Mouse (Mus musculus): Measurements from ENCODE around the gene Srl.
"Not testable (repeated sequence)": the region's sequence is repeated elsewhere in the genome, so short reads cannot be mapped to it uniquely, and the experiment has no call there.

Srl gene

DNA sequence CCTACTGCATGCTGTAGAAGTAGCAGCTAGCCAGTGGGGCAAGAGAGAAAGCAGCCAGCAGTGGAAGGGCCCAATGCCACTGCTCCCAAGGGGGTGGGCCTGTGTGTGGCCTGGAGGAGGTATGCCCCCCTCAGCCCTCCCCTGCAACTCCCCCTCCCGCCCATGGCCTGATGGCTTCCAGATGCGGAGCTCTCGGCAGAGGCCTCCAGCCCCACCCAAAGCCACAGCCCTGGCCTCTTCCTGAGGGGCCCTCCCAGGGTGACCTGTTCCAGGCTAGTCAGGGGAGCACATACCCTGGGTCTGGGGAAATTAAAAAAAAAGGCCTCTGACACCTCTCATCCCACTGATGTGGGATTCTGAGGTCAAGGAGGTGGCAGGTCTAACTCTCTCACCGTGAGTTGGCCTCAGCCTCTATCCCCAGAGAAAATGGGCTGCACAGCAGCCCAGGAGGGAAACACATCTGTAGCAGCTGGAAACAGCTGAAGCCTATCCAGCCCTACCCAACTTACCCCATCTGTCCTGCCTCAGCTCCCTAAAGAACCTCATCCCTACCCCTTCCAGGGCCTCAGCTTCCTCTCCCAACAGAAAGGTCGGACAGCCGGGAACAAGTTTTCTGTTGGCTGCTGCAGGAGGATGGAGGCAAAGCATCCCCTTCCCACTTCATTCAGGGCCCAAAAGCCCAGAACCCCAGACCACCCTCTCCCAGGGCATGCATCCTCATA is 11.4 kb upstream of the Srl start:
- no peak for DNase-seq (ENCODE audit: low read depth, low spot score)

- no peak for DNase-seq (ENCODE audit: low read depth, low spot score)
Measured at GRCm38 (mm10) chr16:4551885-4552284, 10.3 kb upstream of the Srl start.

- DNase-seq (ENCODE audit: low read depth, low spot score): no peak
Measured at GRCm38 (mm10) chr16:4551056-4551455, 9.4 kb upstream of the Srl start.

DNA sequence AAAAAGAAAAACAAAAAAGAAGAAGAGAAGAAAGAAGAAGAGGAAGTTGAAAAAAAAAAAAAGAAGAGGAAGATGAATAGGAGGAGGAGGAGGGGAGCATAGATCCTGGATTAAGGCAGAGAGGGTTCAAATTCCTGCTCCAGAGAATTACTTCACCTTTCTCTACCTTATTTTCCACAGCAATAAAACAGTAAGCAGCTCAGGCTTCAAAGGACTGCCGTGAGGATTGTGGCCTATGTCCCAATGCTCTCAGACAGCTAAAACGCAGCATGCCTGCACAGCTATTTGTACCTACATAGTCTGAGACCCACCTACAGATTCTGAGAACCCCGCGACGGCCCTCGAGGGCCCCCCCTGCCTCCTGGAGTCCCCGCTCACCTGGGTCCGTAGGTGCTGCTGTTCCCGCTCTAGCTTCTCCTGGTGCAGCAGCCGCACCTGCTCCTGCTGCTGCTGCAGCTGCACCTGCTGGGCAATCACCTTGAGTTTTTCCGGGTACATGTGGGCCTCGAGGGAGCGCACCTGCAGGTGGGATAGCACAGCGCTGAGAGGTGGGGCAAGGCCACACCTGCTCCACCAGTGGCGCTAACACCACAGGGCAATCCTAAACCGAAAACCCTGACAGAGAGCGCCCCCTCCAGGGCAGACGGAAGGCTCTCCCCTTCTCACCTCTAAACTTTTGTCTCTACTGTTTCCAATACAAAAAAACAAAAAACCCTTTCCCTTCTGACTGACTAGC is 7.5 kb upstream of the Srl start:
- no peak for DNase-seq (ENCODE audit: low read depth, low spot score)

- no peak for DNase-seq (ENCODE audit: low read depth, low spot score)
Measured at GRCm38 (mm10) chr16:4547611-4548010, 6.0 kb upstream of the Srl start.

GRCm38 (mm10) chr16:4546838-4547237 is 5.2 kb upstream of the Srl start:
- no peak for DNase-seq (ENCODE audit: low read depth, low spot score)

DNA sequence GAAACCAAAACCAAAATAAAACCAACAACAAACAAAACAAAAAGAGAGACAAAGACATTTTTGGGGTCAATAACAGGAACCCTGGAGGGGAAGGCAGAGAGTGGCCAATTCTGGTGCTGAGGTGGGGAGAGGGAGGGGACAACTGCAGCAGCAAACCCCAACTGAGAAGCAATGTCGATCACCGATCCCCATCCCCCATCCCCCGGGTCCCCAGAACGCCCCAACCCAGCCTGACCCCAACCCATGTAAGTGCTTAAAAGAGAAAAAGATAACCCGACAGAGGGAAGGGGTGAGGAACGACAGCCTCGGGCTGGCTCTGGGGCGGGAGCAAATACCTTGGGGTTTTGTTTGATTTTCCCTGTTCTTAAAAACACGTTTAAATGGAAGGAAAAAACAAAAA is 3.2 kb upstream of the Srl start:
- no peak for DNase-seq (ENCODE audit: low read depth, low spot score)

- no peak for DNase-seq (ENCODE audit: low read depth, low spot score)
Measured at GRCm38 (mm10) chr16:4543266-4543665, 1.6 kb upstream of the Srl start.

DNA sequence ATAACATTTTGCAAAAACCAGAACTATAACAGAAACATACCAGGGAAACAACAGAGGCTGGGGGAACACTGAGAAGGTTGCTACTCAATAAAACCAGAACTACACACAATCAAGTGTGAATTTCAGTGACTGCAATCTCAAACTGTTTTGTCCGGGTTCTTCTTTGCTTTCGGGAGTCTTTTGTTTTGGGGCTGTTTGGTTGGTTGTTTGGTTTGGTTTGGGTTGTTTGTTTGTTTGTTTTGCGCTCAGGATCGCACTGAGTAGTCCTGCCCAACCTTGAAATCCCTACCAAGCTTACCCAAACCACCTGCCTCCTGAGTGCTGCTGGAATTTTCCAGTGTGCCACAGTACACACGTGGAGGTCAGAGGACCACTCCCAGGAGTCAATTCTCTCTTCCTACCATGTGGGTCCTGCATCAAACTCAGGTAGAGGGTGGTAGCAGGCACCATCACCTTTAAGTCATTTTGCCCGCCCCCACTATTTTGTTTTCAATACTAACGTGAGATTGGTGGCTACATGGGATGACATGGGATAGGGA is 689 bp upstream of the Srl start:
- DNase-seq (ENCODE audit: low read depth, low spot score): no peak

DNA sequence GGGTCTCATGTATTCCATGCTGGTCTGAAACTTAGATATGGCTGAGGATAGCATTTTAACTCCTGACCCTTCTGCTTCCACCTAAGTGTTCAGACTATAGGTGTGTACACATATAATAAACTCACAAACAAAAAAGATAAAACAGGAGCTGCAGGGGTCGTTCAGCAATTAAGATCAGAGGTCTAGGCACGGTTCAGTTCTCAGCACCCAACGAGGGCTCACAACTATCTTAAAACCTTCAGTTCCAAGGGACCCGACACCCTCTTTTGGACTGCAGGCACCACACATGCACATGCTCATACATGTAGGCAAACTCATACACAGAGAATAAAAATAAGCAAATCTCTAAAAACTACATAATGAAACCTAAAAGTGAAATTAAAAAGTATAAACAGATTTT is 583 bp downstream of the Srl start:
- DNase-seq (ENCODE audit: low read depth, low spot score): no peak

DNA sequence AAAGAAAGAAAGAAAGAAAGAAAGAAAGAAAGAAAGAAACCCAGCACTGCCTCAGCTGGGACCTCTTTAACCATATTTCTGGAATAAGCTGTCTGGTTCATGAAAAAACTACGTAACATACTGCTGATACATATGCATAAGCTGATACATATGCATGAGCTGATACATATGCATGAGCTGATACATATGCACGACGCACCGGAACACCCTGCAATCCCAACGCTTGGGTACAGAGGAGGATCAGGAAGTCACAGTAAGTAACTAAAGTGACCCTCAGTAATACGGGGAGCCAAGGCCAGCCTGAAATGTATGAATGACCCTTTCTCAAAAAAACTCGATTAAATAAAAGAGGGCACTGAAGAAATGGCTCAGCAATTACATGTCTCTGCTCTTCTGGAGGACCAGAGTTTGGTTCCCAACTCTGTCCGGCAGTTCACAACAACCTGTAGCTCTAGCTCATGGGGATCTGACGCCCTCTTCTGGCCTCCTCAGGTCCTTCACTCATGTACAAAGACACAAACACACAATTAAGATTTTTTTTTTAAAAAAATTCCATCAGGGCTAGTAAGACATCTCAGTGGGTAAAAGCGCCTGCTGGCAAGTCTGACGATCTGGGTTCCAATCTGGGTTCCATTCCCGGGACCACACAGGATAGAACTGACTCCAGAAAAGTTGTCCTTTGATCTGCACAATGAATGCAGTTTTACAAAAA is 1.4 kb downstream of the Srl start:
- DNase-seq (ENCODE audit: low read depth, low spot score): no peak

- no peak for DNase-seq (ENCODE audit: low read depth, low spot score)
Measured at GRCm38 (mm10) chr16:4539521-4539920, 2.1 kb downstream of the Srl start.

DNA sequence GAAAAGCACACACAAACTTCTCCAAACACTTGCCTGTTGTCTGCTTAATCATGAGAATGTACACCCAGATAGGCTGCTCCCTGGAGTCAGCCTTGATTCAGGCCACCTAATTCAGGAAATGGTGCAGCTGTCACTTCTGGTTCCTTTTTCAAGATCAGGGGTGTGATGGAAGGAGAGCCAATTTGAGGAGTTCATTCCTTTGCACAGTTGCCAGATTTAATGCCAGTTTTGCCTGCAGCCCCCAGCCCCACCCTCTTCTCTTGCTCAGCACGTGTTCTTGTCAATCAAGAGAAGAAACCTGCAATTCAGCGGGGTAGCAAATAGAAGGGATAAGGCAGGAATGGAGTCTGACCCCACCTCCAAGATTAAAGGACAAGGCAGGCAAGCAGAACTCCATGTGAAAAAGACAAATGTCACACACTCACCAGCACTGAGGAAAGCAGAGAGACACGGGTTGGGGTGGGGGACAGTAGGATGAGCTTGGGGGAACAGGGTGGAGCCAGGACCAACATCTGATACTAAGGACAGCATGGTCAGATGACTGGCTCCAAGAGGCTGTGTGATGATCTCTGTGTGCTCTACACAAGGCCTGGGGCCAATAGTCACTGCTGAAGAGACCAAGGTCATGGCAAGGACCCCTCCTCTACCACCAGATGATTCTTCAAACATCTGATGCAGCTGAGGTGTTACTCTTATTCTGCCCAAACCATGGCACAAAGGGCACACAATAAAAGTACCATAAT is 3.8 kb downstream of the Srl start:
- no peak for DNase-seq (ENCODE audit: low read depth, low spot score)

DNA sequence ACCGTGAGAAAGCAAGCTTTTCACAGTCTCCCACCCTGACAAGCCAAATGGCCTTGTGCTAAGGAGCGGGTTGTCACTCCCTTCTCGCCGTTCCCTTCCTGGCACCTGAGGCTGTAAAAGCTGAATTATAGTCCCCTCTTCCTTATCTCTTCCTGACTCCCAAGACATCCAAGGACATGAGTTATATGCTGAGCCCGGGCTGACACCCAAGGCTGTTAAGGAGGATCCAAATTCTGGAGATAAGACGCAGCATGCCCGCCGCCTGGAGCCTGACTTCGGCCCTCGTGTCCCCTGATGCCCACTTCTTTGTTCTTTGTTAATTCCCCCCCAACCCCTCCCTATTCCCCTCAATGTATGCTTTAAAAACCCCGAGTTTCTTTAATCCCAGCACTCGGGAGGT is 14.2 kb downstream of the Srl start:
- not testable (repeated sequence) for DNase-seq (ENCODE audit: low read depth, low spot score)

GRCm38 (mm10) chr16:4523313-4524004 is 18.2 kb downstream of the Srl start:
- no peak for DNase-seq (ENCODE audit: low read depth, low spot score)

DNA sequence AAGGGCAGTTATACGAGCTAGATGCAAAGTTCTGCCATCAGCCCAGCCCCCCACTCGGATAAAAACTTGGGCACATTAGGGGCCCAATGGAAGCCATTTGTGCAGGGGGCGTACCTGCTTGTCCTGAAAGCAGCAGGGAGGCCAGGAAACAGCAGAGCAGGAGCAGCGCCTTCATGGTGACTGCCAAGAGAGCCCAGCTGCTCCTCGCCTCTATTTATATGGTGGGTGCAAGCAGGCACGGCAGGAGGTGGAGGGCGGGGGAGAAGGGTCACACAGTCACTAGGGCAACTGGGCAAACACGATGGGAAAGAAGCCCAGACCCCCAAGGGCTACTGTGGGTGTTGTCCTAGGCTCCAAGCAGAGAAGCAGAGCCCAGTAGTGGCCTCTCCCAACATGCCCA is 18.7 kb downstream of the Srl start:
- DNase-seq (ENCODE audit: low read depth, low spot score): no peak

DNA sequence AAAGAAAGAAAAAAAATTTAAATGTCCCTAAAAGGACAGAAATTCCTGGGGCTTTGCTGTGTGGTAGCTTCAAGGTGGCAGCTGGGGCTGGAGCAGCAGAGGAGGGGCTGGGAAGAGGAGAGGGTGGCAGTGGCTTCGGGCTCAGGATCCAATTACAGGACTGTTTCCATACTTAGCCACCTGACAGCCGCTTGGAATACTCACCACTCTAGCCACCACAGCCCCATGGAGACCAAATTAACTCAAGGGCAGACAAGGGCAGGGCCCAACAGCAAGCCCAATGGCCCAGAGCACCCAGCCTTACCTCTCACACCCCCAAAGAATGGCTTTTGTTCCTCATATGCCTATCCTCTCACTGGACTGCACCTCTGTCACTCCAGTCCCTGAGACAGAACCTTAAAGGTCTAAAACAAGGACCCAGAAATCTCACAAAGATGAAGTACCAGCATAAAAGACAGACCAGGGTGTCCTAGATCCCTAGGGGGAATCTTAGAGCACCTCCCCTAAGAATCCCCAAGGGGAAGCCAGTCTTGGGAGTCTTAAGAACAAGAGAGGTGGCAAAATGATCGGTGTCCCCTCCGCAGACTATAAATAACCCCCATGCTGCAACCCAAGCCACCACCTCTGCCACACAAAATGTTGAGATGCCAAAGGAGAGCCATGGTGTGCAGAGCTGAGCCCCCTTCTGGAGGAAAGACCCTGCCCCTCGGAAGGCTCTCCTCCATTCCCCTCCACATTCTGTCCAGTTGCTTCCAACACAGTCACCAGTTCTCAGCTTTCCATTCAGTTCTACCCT is 19.7 kb downstream of the Srl start:
- no peak for DNase-seq (ENCODE audit: low read depth, low spot score)

GRCm38 (mm10) chr16:4521074-4521667 is 20.4 kb downstream of the Srl start:
- no peak for DNase-seq (ENCODE audit: low read depth, low spot score)

- no peak for DNase-seq (ENCODE audit: low read depth, low spot score)
Measured at GRCm38 (mm10) chr16:4520673-4521072, 20.9 kb downstream of the Srl start.

DNA sequence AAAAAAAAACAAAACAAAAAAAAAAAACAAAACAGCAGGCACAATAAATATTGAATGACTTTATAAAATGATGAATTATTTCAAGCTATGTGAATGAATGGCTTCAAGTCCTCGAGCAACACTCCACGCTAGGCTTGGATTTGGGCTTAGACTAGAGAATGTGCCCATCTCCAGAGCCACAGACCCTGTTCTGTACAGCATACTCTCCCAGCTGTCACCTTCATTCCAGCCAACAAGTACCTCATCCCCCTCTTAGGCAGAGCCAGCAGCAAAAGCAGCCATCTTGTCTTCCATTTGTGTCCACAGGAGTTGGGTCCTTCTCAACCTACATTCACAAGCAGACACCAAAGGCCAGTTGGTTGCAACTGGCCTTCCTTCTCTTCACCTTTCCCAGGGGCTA is 21.8 kb downstream of the Srl start:
- no peak for DNase-seq (ENCODE audit: low read depth, low spot score)
